Mouse (Mus musculus) forebrain, postnatal 0 days (tissue): Measurements from ENCODE around the gene Asb1. TPM values are rescaled to one million over a fixed set of nuclear protein-coding genes. Genes with fewer than 3 reads are reported as not detected.

Source experiments
- ATAC-seq: fragments of 200-750 bp; cut with Nextera tagmentation; 2 replicates; pipeline ENCODE4 v1.8.0; 2017; ENCODE audit warnings: mild to moderate bottlenecking, moderate library complexity
- DNase-seq: peaks from one replicate; pipeline ENCODE4 v3.0.0-alpha.2; 2015
- H3K27ac ChIP-seq: fragments of 300-500 bp; sonication (generic); 2 replicates; pipeline ENCODE4 v1.5.1; 2014; ENCODE audit warnings: low read depth, mild to moderate bottlenecking, antibody characterized with exemption, low read length, moderate library complexity, mixed read lengths
- H3K27me3 ChIP-seq: fragments of 300-500 bp; sonication (generic); 2 replicates; pipeline ENCODE4 v1.6.1; 2014; ENCODE audit warnings: mild to moderate bottlenecking, low read length, mixed read lengths; ENCODE audit not compliant: insufficient read depth
- H3K36me3 ChIP-seq: fragments of 300-500 bp; sonication (generic); 2 replicates; pipeline ENCODE4 v1.6.1; 2014; ENCODE audit warnings: mild to moderate bottlenecking, moderate library complexity; ENCODE audit not compliant: insufficient read depth
- H3K4me1 ChIP-seq: fragments of 300-500 bp; sonication (generic); 2 replicates; pipeline ENCODE4 v1.6.1; 2014; ENCODE audit warnings: antibody characterized with exemption; ENCODE audit not compliant: insufficient read depth
- H3K4me2 ChIP-seq: fragments of 300-500 bp; sonication (generic); 2 replicates; pipeline ENCODE4 v1.6.1; 2014; ENCODE audit warnings: low read depth, mild to moderate bottlenecking, moderate library complexity
- H3K4me3 ChIP-seq: fragments of 300-500 bp; sonication (generic); 2 replicates; pipeline ENCODE4 v1.5.1; 2014; ENCODE audit warnings: low read depth, low read length, mixed read lengths
- H3K9ac ChIP-seq: fragments of 300-500 bp; sonication (generic); 2 replicates; pipeline ENCODE4 v1.6.1; 2014; ENCODE audit warnings: mild to moderate bottlenecking
- H3K9me3 ChIP-seq: fragments of 300-500 bp; sonication (generic); 2 replicates; pipeline ENCODE4 v1.6.1; 2016; ENCODE audit warnings: low read length
- CTCF ChIP-seq: sonication (generic); IDR thresholded peaks from 2 replicates; pipeline ENCODE4 v1.5.1; 2016; ENCODE audit warnings: antibody characterized with exemption, control low read depth, low read depth
- WGBS: fragments of 180-500 bp; shearing (Covaris S2); extraction: QIAGEN DNeasy Blood & Tissue Kit; methylation state at CpG from one replicate; pipeline ENCODE4 v1.1.7; 2014; 5-methylcytosine and 5-hydroxymethylcytosine counted together
- polyA plus RNA-seq: library from polyadenylated mRNA; unstranded; fragments of >200 nt; fragmentation: Nextera tagmentation; extraction: Ambion mirVana; gene quantifications from 2 replicates; pipeline ENCODE4 v1.2.1, GENCODE M21; 2015
- total RNA-seq: library from RNA; depleted of rRNA; stranded (reverse); fragments of >200 nt; gene quantifications from 2 replicates; pipeline ENCODE4 v1.2.3, GENCODE M21; 2014

The Asb1 gene
- total and polyA plus RNA-seq, 2 experiments from 2014 or later: 8.3 to 31.1 TPM

DNA sequence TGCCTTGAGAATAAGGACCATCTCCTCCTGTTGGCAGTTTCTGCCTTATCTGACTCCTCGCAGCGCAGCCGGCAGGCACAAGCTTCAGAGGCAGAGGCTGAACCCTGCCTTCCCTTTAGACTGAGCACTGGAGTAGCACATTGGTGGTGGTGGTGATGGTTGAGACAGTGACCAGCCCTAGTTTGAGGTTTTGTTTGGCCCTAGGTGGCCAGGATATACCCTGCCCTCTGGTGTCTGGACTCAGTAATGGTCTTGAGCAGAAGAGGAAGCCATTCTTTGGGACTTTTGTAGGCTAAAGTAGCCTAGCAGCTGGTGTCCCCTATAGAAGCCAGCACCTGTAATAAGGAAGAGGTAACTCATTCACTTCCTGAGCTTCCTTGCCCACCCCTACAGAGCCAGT is 23.7 kb downstream of the Asb1 start:
- no peak overlapping the region for H3K9ac ChIP-seq
- no peaks in the 10 kb centered on the region for H3K36me3 ChIP-seq
- 68% methylated on average over 3 of the region's 3 CpGs for WGBS
- no peaks in the 10 kb centered on the region for H3K9me3 ChIP-seq
- no peak overlapping the region for H3K4me3 ChIP-seq
- no peaks in the 10 kb centered on the region for H3K27me3 ChIP-seq
- H3K4me2 ChIP-seq: no peak overlapping the region
- ATAC-seq (no peak), DNase-seq (no peak)
- peak; percentile 35 for TF ChIP-seq CTCF
- no peaks in the 10 kb centered on the region for H3K4me1 ChIP-seq
- no peak overlapping the region for H3K27ac ChIP-seq

DNA sequence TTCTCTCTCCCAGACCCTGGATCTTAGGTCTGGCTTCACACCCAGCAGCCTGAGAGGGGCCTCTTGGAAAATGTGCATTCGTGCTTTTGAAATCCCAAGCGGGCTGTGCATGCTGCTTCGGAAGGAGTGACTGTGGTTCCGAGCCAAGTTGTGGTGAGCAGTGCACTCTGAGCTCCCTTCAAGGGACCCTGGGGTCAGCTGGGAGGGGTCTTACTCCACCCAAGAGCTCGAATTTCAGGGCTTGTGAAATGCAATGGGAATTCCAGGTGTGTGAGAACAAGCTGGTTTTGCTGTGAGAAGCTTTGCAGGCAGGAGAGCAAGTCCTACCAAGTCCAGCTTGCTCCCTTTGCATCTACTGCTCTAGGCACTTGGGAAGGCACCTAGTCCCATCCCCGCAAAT is 24.3 kb downstream of the Asb1 start:
- no peak for DNase-seq
- no peak for TF ChIP-seq CTCF
- WGBS: 74% methylated on average over 6 of the region's 6 CpGs
- no peak for ATAC-seq
- H3K9me3 ChIP-seq: no peaks in the 10 kb centered on the region
- no peaks in the 10 kb centered on the region for H3K4me1 ChIP-seq
- no peaks in the 10 kb centered on the region for H3K27me3 ChIP-seq
- no peak overlapping the region for H3K27ac ChIP-seq
- H3K9ac ChIP-seq: no peak overlapping the region
- H3K4me2 ChIP-seq: no peak overlapping the region
- H3K4me3 ChIP-seq: no peak overlapping the region
- H3K36me3 ChIP-seq: no peaks in the 10 kb centered on the region

DNA sequence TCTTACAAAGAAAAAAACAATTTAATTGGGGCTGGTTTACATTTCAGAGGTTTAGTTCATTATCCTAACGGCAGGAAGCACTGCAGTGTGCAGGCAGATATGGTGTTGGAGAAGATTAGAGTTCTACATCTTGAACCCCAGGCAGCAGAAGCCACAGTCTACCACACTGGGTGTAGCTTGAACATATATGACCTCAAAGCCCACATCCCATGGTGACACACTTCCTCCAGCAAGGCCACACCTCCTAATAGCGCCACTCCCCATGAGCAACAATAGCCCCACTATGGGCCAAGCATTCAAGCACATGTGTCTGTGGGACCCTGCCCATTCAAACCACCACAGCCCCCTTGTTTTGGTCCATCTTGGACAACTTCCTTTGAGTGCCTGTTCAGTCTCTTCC is 26.9 kb downstream of the Asb1 start:
- no peak for ATAC-seq
- Histone ChIP-seq H3K27me3 (no peaks in the 10 kb centered on the region), H3K4me2 (no peak overlapping the region), H3K27ac (no peak overlapping the region), H3K9me3 (no peaks in the 10 kb centered on the region), H3K36me3 (no peaks in the 10 kb centered on the region), H3K4me1 (no peaks in the 10 kb centered on the region), H3K9ac (no peak overlapping the region), H3K4me3 (no peak overlapping the region)
- 77% methylated on average over 2 of the region's 2 CpGs for WGBS
- DNase-seq: no peak
- no peak for TF ChIP-seq CTCF

DNA sequence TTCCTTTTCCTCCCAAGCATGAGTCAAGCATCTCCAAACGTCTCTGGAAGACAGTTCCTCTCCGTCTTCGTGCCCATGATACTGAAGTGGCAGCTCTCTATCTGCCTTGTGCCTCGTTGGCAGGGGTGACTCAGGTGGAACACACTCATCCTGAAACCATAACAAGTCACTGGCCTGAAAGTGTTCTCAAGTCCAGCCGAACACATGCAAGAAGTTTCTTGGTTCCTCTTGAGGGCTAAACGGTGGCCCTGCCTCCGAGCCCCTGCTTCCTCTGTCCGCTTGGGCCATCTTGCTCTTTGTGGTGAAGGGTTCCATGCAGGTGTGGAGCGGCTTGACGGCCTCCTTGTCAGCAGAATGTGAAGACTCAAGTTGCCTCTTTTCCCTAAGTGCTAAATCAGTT is 32.1 kb downstream of the Asb1 start:
- no peak overlapping the region for H3K4me2 ChIP-seq
- H3K9me3 ChIP-seq: no peaks in the 10 kb centered on the region
- no peak overlapping the region for H3K27ac ChIP-seq
- 88% methylated on average over 10 of the region's 10 CpGs for WGBS
- DNase-seq: no peak
- no peaks in the 10 kb centered on the region for H3K27me3 ChIP-seq
- H3K9ac ChIP-seq: no peak overlapping the region
- no peak for ATAC-seq
- no peaks in the 10 kb centered on the region for H3K4me1 ChIP-seq
- H3K4me3 ChIP-seq: no peak overlapping the region
- no peak for TF ChIP-seq CTCF
- H3K36me3 ChIP-seq: no peaks in the 10 kb centered on the region

DNA sequence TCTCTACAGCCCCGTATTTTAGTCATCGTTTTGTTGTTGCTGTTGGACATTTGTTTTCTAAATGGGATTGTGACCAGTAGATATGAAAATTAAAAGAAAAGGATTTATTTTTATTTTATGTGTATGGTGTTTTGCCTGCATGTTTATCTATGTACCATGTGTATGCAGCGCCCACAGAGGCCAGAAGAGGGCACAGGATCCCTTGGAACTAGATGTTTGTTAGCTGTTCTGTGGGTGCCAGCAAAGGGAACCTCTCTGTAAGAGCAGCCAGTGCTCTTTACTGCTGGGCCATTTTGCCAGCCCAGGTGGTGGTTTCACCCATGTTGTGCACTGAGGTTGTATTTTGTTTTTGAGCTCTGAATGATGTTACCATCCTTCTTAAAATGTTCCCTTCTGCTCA is 33.9 kb downstream of the Asb1 start:
- peak; percentile 86 for TF ChIP-seq CTCF
- peak; percentile 90 for ATAC-seq
- WGBS: 70% methylated on average over 3 of the region's 3 CpGs

DNA sequence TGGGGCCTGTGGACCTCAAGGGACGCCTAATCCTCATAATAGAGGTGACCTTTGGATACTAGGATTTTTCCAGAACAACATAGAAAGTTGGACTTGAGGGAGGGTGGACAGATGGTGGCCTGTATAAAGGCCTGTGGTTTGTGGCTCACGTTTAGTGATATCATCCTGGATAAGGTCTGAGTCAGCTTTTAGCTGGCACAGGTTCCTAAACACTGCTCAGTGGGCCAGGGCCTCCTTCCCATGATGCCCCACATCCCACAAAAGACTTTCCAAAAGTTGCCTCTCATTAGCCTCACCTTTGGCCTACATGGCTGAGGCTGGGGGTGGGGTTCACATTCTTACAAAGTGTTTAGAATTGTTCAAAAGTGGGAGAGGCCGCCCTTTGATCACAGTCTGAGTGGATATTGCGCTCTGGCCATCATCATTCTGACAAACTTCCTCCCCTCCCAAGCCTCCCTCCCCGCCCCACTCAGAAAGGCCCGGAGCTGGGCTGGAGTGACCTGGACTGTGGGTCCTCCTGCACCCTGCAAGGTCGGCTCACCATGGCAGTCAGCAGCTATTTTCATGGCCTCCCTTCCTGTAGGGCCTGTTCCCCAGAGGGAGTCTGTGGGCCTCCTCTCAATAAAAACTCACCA is 37.7 kb downstream of the Asb1 start:
- Histone ChIP-seq H3K27me3 (no peaks in the 10 kb centered on the region), H3K27ac (no peak overlapping the region), H3K9me3 (no peaks in the 10 kb centered on the region), H3K9ac (no peak overlapping the region), H3K36me3 (no peaks in the 10 kb centered on the region), H3K4me2 (no peak overlapping the region), H3K4me3 (no peak overlapping the region), H3K4me1 (no peaks in the 10 kb centered on the region)
- no peak for ATAC-seq
- TF ChIP-seq CTCF: no peak
- no peak for DNase-seq
- WGBS: 84% methylated on average over 7 of the region's 7 CpGs

More for the DNA sequence above, 33.9 kb downstream of the Asb1 start:
- DNase-seq: peak; percentile 79
- no peaks in the 10 kb centered on the region for H3K27me3 ChIP-seq
- no peak overlapping the region for H3K27ac ChIP-seq
- no peaks in the 10 kb centered on the region for H3K4me1 ChIP-seq
- H3K36me3 ChIP-seq: no peaks in the 10 kb centered on the region
- no peak overlapping the region for H3K4me3 ChIP-seq
- no peak overlapping the region for H3K4me2 ChIP-seq
- no peaks in the 10 kb centered on the region for H3K9me3 ChIP-seq
- H3K9ac ChIP-seq: no peak overlapping the region

DNA sequence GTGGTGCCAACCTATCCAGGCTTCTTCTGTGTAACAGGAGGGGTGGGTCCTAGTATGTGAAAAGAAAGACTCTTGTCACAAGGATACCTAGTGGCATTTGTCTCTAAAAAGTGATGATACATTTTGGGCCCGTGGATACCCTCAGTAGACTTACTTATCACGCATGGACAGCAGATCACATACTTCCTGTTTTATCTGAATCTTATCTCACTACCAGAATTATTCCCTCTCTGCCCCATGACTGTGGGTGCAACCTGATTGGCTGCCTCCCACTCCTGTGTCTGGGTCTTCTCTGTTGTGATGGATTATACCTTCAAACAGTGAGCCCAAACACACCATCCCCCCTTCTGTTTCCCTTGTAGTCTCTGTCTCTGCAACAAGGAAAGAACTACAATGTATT is 40.2 kb downstream of the Asb1 start:
- no peak for TF ChIP-seq CTCF
- DNase-seq (no peak), ATAC-seq (no peak)
- no peak overlapping the region for H3K4me2 ChIP-seq
- H3K27ac ChIP-seq: no peak overlapping the region
- H3K27me3 ChIP-seq: no peaks in the 10 kb centered on the region
- WGBS: 88% methylated on average over 2 of the region's 2 CpGs
- H3K36me3 ChIP-seq: no peaks in the 10 kb centered on the region
- no peaks in the 10 kb centered on the region for H3K4me1 ChIP-seq
- H3K9ac ChIP-seq: no peak overlapping the region
- H3K9me3 ChIP-seq: no peaks in the 10 kb centered on the region
- H3K4me3 ChIP-seq: no peak overlapping the region
